In the genomic region with DNA sequence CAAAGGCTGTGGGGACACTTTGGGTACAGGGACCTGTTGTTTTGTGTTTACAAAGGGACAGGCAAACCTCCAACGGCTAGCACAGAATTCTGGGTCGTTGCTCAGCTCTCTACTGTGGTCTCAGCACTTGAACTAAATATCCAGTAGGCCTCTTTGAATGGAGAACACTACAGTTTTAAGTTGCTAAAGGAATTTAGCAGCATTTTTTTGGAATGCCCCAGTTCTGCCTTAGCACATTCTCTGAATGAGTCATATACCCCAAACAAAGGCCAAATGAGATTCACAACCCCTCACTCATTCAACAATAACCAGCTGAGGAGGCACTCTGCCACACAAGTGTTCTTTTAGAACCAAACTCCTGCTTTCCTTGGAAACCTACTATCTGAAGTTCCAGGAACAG, we compare ENCODE assay signal across 10 mouse cellular contexts.
"Had no signal": no experiment of that assay in that cellular context is flagged by ENCODE, and none has a peak within 500 bp of the region (broad histone marks: within the 10 kb centered on the region; RNA-seq: fewer than 3 reads in every experiment).

No protein-coding gene starts in this region.

- ATAC-seq: liver, postnatal 0 days; midbrain, embryonic 13.5 days; midbrain, embryonic 15.5 days had no signal

- DNase-seq: liver, postnatal 0 days; lung, adult 2 months; lung, postnatal 10 days; lung, postnatal 36 days; right cerebral cortex, postnatal 14 days; thymus, adult 2 months; thymus, postnatal 25 days; thymus, postnatal 4 days had no signal
